20 mouse cellular contexts compared by ENCODE assay signal in genomic region chr10:77341711-77342110, GRCm38 (mm10).
"Had no signal": no experiment of that assay in that cellular context is flagged by ENCODE, and none has a peak within 500 bp of the region (broad histone marks: within the 10 kb centered on the region; RNA-seq: fewer than 3 reads in every experiment).

No protein-coding gene starts in this region.

- H3K27me3 ChIP-seq: neural tube, embryonic 13.5 days had no signal

- H3K9me3 ChIP-seq: liver, embryonic 13.5 days; midbrain, embryonic 12.5 days; neural tube, embryonic 13.5 days had no signal

- ATAC-seq: inflammation-experienced regulatory T-cells, adult 6 months; intestine, embryonic 16.5 days; midbrain, embryonic 16.5 days had no signal

- H3K9ac ChIP-seq: liver, embryonic 13.5 days; midbrain, embryonic 12.5 days; neural tube, embryonic 13.5 days had no signal

- DNase-seq: kidney, adult 18-20 months; kidney, adult 9 months; kidney, postnatal 14 days; kidney, postnatal 4 days; layer of hippocampus, adult 9-11 months; layer of hippocampus, postnatal 36 days; liver, embryonic 13.5 days; lung, adult 2 months; lung, postnatal 14 days; lung, postnatal 4 days; retina, postnatal 1 day; thymus, adult 2 months; thymus, postnatal 14 days; thymus, postnatal 4 days had no signal

- H3K4me3 ChIP-seq: liver, embryonic 13.5 days; midbrain, embryonic 12.5 days; myocyte; neural tube, embryonic 13.5 days had no signal

- H3K36me3 ChIP-seq: liver, embryonic 13.5 days; midbrain, embryonic 12.5 days; neural tube, embryonic 13.5 days had no signal

- H3K4me2 ChIP-seq: liver, embryonic 13.5 days; midbrain, embryonic 12.5 days; neural tube, embryonic 13.5 days had no signal

- H3K27ac ChIP-seq: liver, embryonic 13.5 days; midbrain, embryonic 12.5 days; neural tube, embryonic 13.5 days had no signal
